Mouse (Mus musculus): Measurements from ENCODE around the gene Lyst.

Lyst gene

GRCm38 (mm10) chr13:13573572-13574257 is 16.5 kb upstream of the Lyst start:
- no peak for DNase-seq

- DNase-seq, result no peak
Observed at GRCm38 (mm10) chr13:13574258-13574870, 15.8 kb upstream of the Lyst start.

- no peak for DNase-seq
Observed at GRCm38 (mm10) chr13:13575106-13575505, 15.1 kb upstream of the Lyst start.

GRCm38 (mm10) chr13:13576469-13577205 is 13.6 kb upstream of the Lyst start:
- DNase-seq, result no peak

GRCm38 (mm10) chr13:13581988-13582387 is 8.2 kb upstream of the Lyst start:
- no peak for DNase-seq

- no peak for DNase-seq
Observed at GRCm38 (mm10) chr13:13583473-13583872, 6.7 kb upstream of the Lyst start.

- no peak for DNase-seq
Observed at GRCm38 (mm10) chr13:13587653-13588184, 2.5 kb upstream of the Lyst start.

GRCm38 (mm10) chr13:13588518-13588917 is 1.7 kb upstream of the Lyst start:
- DNase-seq, result no peak

GRCm38 (mm10) chr13:13589032-13589431 is 1.2 kb upstream of the Lyst start:
- no peak for DNase-seq

GRCm38 (mm10) chr13:13591892-13592291 is 1.7 kb downstream of the Lyst start:
- DNase-seq, result no peak

- DNase-seq, result no peak
Observed at GRCm38 (mm10) chr13:13596424-13597044, 6.3 kb downstream of the Lyst start.

- DNase-seq, result no peak
Observed at GRCm38 (mm10) chr13:13597896-13598295, 7.7 kb downstream of the Lyst start.

GRCm38 (mm10) chr13:13601407-13601806 is 11.2 kb downstream of the Lyst start:
- no peak for DNase-seq

GRCm38 (mm10) chr13:13606149-13606548 is 16.0 kb downstream of the Lyst start:
- no peak for DNase-seq

GRCm38 (mm10) chr13:13608311-13608710 is 18.1 kb downstream of the Lyst start:
- DNase-seq, result peak; percentile 13 to 27

- no peak for DNase-seq
Observed at GRCm38 (mm10) chr13:13609655-13610054, 19.5 kb downstream of the Lyst start.

- DNase-seq, result peak; percentile 16 to 39
Observed at GRCm38 (mm10) chr13:13612882-13613281, 22.7 kb downstream of the Lyst start.

GRCm38 (mm10) chr13:13614235-13614634 is 24.0 kb downstream of the Lyst start:
- no peak for DNase-seq

GRCm38 (mm10) chr13:13621456-13621855 is 31.3 kb downstream of the Lyst start:
- no peak for DNase-seq

- DNase-seq, result no peak
Observed at GRCm38 (mm10) chr13:13622565-13622964, 32.4 kb downstream of the Lyst start.

- no peak for DNase-seq
Observed at GRCm38 (mm10) chr13:13633746-13634145, 43.5 kb downstream of the Lyst start.

GRCm38 (mm10) chr13:13634706-13635105 is 44.5 kb downstream of the Lyst start:
- no peak for DNase-seq

GRCm38 (mm10) chr13:13635224-13635623 is 45.0 kb downstream of the Lyst start:
- DNase-seq, result no peak

Measured in thymus, adult 18-20 months (tissue).